Mouse (Mus musculus) frontal cortex, adult 2 months (tissue): ENCODE measurements at regions not wholly inside any gene's neighbourhood (a gene's known extent, or its start where the extent isn't known, plus 50 kb on each side); places are given as distances from the start of the nearest gene placed in this dataset.
"Not testable (repeated sequence)": the region's sequence is repeated elsewhere in the genome, so short reads cannot be mapped to it uniquely, and the experiment has no call there.

Source experiments
- DNase-seq, 2 experiments: peaks; one replicate each; pipeline ENCODE4 v3.0.0; 2022; ENCODE audit warnings: low spot score in 1 of 2; ENCODE audit errors: extremely low spot score in 1 of 2

DNA sequence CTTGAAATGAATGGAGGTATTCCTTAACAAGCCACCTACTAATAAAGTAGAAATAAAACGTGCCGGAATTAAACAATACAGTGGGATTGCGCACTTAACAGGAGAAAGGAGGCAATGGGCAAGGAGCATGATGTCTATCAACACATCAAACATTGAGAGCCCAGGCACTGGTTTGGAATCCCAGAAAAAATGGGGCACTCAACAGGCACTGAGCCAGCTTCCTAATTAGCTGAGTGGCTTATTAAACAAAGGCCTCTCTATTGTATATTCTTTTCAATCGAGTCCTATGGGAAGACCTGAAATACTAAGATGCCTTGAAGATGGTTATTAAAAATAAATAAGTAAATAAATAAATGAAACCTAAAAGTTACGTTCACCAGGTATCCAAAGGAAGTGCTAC is 897.3 kb downstream of the Ttll7 start:
- DNase-seq, result peak in 1 of 2 experiments; percentile 4

- no peak for DNase-seq
Measured at GRCm38 (mm10) chr3:147736673-147737439, 884.7 kb downstream of the Ttll7 start.

DNA sequence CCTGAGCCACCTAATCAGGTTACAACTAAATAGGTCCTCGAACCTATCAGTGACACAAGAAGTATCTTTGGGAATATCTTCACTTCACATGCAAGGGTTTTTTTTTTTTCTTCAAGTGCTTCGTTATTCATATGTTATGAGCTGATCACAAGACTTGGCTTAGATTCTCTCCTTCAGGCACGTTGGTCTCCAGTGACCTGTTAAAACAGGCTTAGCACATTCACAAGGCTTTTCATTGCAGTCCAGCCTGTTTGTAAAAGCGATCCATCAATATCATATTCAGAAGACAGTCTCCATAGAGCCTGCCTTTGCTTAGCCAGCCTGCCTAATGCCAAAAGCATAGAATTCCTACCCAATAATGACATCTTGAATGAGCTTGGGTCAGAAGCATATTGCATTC is 864.2 kb downstream of the Ttll7 start:
- no peak for DNase-seq

- DNase-seq, result no peak
Measured at GRCm38 (mm10) chr3:147707401-147707801, 855.2 kb downstream of the Ttll7 start.

- DNase-seq, result no peak
Measured at GRCm38 (mm10) chr3:147683730-147684129, 831.6 kb downstream of the Ttll7 start.

DNA sequence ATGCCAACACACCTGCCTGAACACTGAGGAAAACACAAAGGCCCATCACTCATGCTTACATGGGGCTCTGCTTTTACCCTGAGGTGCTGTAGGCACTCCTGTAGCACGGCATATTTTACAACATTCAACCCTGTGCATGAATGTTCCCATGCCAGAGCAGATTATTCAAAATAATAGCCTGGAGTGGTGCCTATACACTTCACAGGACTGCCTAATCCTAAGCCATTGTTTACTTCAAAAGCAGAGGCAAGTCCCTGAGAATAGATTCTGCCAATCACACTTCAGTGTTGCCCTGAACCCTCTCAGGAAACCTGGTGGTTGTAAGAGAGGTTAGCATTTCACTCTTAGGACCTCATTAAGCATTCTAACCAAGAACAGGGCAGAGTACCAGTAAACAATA is 828.1 kb downstream of the Ttll7 start:
- DNase-seq, result no peak

- no peak for DNase-seq
Measured at GRCm38 (mm10) chr3:147662572-147662971, 810.4 kb downstream of the Ttll7 start.

GRCm38 (mm10) chr3:147652849-147653248 is 800.7 kb downstream of the Ttll7 start:
- no peak for DNase-seq

- DNase-seq, result not testable (repeated sequence)
Measured at GRCm38 (mm10) chr3:147635486-147635885, 783.3 kb downstream of the Ttll7 start.

DNA sequence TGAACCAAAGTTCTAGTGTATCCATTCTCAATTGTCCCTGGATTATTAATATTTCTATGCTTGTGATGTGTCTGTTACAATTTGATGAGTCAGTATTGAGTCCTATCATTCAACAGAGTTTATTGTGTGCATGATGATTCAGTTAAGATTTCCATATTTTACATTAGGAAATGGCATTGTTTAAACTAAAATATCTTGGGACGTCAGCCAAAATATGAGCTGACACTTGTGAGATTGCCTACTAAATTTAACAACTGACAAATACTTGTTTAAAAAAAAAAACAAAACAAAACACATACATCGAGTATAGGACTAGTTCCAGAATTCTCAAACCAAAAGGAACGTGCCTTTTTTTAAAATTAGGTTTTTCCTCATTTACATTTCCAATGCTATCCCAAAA is 779.0 kb downstream of the Ttll7 start:
- DNase-seq, result no peak

- no peak for DNase-seq
Measured at GRCm38 (mm10) chr3:147583697-147584315, 731.6 kb downstream of the Ttll7 start.

GRCm38 (mm10) chr3:147571850-147572249 is 719.7 kb downstream of the Ttll7 start:
- DNase-seq, result no peak

DNA sequence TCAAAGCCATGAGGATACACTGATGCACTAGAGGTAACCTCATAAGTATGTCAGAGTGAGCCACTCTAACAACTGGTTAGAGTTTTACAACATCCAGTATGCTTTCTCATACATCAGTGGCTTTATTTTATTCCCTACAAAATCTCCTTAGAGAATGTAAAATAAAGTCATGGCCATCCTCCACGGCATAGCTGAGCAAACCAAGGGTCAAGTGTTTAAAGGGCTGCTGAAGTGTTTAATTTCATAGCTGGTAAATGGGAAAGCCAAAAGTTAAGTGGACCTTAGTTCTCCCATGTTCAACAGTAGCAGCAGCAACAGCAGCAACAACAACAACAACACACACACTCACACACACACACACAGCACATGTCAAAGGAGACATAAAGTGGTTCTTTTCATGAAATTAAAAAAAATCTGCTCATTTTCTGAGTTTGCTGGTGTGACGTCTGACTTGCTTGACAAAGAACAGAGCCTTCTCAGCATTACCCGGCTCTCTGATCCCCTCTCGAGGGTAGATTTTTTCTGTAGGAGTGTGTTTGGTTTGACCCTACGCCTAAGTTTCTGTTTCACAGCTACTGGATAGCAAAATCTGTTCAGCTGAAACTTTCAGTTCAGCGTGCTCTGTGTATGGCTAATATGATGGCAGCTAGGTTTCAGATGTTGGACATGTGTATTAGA is 693.3 kb downstream of the Ttll7 start:
- DNase-seq, result no peak

DNA sequence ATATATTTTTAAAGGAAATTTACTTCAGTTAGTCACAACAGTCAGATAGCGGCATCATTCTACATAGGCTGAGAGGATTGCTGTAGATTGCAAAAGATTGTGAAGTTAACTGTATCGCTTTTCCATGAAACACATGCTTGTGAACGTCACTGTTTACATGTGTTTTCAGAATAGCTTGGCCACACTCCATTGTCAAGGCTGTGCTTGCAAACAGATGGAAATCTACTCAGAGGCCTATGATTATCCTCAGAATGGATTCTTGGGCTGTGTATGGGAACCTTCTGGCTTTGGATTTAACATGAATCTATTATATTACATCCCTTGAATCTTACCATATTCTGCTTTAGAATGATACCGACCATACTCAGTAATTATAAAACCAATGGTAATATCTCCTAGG is 690.1 kb downstream of the Ttll7 start:
- DNase-seq, result no peak

- peak in 1 of 2 experiments; percentile 26 for DNase-seq
Measured at GRCm38 (mm10) chr3:147537584-147537983, 685.4 kb downstream of the Ttll7 start.

DNA sequence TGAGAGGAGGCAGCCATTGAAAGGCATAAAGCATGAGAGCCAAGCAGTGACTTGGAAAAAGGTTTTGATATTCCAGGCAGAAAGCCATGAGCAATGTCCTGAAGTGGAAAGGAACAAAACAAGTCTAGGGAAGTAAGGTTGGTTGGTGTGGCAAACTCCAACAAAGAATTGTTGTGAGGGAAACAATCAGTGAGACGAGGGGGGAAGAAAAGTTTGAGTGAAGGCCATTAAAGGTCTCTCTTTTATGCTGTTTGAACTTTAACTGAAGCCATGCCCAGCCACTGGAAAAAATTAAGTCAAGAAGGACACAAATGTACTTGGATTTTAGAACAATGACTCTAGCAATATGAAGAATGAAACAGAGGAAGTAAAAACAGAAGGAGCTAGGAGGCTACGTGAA is 680.0 kb downstream of the Ttll7 start:
- DNase-seq, result no peak

DNA sequence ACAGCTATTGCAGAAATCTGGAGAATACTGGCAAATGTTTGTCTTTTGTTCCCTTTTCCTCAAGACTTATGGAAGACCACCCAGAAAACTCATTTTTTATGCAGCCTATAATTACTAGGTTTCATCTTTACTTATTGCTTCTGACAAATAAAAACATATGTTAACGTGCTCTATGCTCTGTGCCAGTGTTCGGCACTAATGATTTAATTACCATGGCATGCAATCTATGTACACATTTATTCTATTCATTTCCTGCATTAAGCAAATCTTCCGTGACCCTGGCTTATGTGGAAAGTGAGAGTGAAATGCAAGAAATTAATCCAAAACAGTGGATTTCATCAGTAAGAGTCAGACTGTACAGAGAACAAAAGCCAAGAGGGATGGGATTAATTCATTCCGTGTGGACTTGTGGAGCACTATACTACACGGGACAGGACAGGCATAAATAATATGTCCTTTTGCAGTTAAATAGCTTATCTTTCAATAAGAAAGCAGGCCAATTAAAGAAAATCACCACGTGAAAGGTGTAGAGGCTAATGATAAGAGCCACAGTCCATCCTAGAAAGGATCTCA is 679.5 kb downstream of the Ttll7 start:
- no peak for DNase-seq
